Mouse (Mus musculus): ENCODE measurements at regions not wholly inside any gene's neighbourhood (a gene's known extent, or its start where the extent isn't known, plus 50 kb on each side); places are given as distances from the start of the nearest gene placed in this dataset.
A peak's percentile ranks its signal among the peaks of the same experiment; 100 is the strongest.
"Not testable (repeated sequence)": the region's sequence is repeated elsewhere in the genome, so short reads cannot be mapped to it uniquely, and the experiment has no call there.

DNA sequence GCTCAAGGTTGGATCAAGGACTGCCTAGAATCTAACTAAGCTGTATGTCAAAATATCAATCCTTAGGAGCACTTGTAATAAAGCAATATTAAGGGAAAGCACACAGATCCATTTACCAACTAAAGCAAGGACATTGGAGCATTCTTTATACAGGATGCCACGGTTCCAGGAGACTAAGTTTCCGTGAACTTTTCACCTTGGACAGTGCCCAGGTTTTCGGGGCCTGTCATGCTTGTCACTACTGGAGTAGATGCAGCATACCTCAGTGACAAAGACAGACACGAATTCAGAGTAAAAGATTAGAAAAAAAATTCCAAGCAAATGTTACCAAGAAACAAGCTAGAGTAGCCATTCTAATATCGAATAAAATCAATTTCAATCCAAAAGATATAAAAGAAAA lies 543.6 kb downstream of the Slitrk5 start:
- not testable (repeated sequence) for DNase-seq

GRCm38 (mm10) chr14:112230461-112230860 lies 555.6 kb downstream of the Slitrk5 start:
- DNase-seq, result no peak

- no peak for DNase-seq
Measured at GRCm38 (mm10) chr14:112239529-112239928, 564.6 kb downstream of the Slitrk5 start.

- no peak for DNase-seq
Measured at GRCm38 (mm10) chr14:112248165-112248564, 573.3 kb downstream of the Slitrk5 start.

GRCm38 (mm10) chr14:112298002-112298777 lies 623.3 kb downstream of the Slitrk5 start:
- no peak for DNase-seq

GRCm38 (mm10) chr14:112325602-112326001 lies 650.7 kb downstream of the Slitrk5 start:
- peak; percentile 76 for DNase-seq
